Mouse (Mus musculus): ENCODE measurements at regions not wholly inside any gene's neighbourhood (a gene's known extent, or its start where the extent isn't known, plus 50 kb on each side); places are given as distances from the start of the nearest gene placed in this dataset.
"Not testable (repeated sequence)": the region's sequence is repeated elsewhere in the genome, so short reads cannot be mapped to it uniquely, and the experiment has no call there.

- DNase-seq (ENCODE audit: extremely low spot score, low spot score) = no peak
Observed at GRCm38 (mm10) chr4:97509576-97509975, 263.0 kb upstream of the Nfia start.

- DNase-seq (ENCODE audit: extremely low spot score, low spot score) = no peak
Observed at GRCm38 (mm10) chr4:97505734-97506133, 266.8 kb upstream of the Nfia start.

GRCm38 (mm10) chr4:97491248-97491804, 281.2 kb upstream of the Nfia start:
- no peak for DNase-seq (ENCODE audit: extremely low spot score, low spot score)

GRCm38 (mm10) chr4:97486354-97486753, 286.2 kb upstream of the Nfia start:
- DNase-seq (ENCODE audit: extremely low spot score, low spot score) = peak; percentile 18

- DNase-seq (ENCODE audit: extremely low spot score, low spot score) = no peak
Observed at GRCm38 (mm10) chr4:97485225-97485624, 287.3 kb upstream of the Nfia start.

GRCm38 (mm10) chr4:97482701-97483246, 289.8 kb upstream of the Nfia start:
- DNase-seq (ENCODE audit: extremely low spot score, low spot score) = no peak

- no peak for DNase-seq (ENCODE audit: extremely low spot score, low spot score)
Observed at GRCm38 (mm10) chr4:97481836-97482235, 290.7 kb upstream of the Nfia start.

- peak; percentile 71 for DNase-seq (ENCODE audit: extremely low spot score, low spot score)
Observed at GRCm38 (mm10) chr4:97476571-97477190, 293.7 kb upstream of the Gm10192 start.

- not testable (repeated sequence) for DNase-seq (ENCODE audit: extremely low spot score, low spot score)
Observed at GRCm38 (mm10) chr4:97473492-97473891, 290.5 kb upstream of the Gm10192 start.

GRCm38 (mm10) chr4:97465932-97466666, 283.1 kb upstream of the Gm10192 start:
- peak; percentile 31 for DNase-seq (ENCODE audit: extremely low spot score, low spot score)

GRCm38 (mm10) chr4:97465517-97465916, 282.6 kb upstream of the Gm10192 start:
- DNase-seq (ENCODE audit: extremely low spot score, low spot score) = no peak

GRCm38 (mm10) chr4:97461177-97461576, 278.2 kb upstream of the Gm10192 start:
- no peak for DNase-seq (ENCODE audit: extremely low spot score, low spot score)

GRCm38 (mm10) chr4:97439288-97440029, 256.5 kb upstream of the Gm10192 start:
- DNase-seq (ENCODE audit: extremely low spot score, low spot score) = no peak

GRCm38 (mm10) chr4:97432681-97433080, 249.7 kb upstream of the Gm10192 start:
- no peak for DNase-seq (ENCODE audit: extremely low spot score, low spot score)

- no peak for DNase-seq (ENCODE audit: extremely low spot score, low spot score)
Observed at GRCm38 (mm10) chr4:97432094-97432493, 249.1 kb upstream of the Gm10192 start.

- no peak for DNase-seq (ENCODE audit: extremely low spot score, low spot score)
Observed at GRCm38 (mm10) chr4:97431239-97431638, 248.3 kb upstream of the Gm10192 start.

- no peak for DNase-seq (ENCODE audit: extremely low spot score, low spot score)
Observed at GRCm38 (mm10) chr4:97419845-97420244, 236.9 kb upstream of the Gm10192 start.

GRCm38 (mm10) chr4:97418616-97419015, 235.7 kb upstream of the Gm10192 start:
- peak; percentile 19 for DNase-seq (ENCODE audit: extremely low spot score, low spot score)

GRCm38 (mm10) chr4:97417943-97418342, 235.0 kb upstream of the Gm10192 start:
- no peak for DNase-seq (ENCODE audit: extremely low spot score, low spot score)

GRCm38 (mm10) chr4:97408633-97409296, 225.8 kb upstream of the Gm10192 start:
- DNase-seq (ENCODE audit: extremely low spot score, low spot score) = no peak

GRCm38 (mm10) chr4:97394697-97395280, 211.8 kb upstream of the Gm10192 start:
- no peak for DNase-seq (ENCODE audit: extremely low spot score, low spot score)
